Mouse (Mus musculus): Measurements from ENCODE around the gene Kcnab3.
"Not testable (repeated sequence)": the region's sequence is repeated elsewhere in the genome, so short reads cannot be mapped to it uniquely, and the experiment has no call there.

The Kcnab3 gene

DNA sequence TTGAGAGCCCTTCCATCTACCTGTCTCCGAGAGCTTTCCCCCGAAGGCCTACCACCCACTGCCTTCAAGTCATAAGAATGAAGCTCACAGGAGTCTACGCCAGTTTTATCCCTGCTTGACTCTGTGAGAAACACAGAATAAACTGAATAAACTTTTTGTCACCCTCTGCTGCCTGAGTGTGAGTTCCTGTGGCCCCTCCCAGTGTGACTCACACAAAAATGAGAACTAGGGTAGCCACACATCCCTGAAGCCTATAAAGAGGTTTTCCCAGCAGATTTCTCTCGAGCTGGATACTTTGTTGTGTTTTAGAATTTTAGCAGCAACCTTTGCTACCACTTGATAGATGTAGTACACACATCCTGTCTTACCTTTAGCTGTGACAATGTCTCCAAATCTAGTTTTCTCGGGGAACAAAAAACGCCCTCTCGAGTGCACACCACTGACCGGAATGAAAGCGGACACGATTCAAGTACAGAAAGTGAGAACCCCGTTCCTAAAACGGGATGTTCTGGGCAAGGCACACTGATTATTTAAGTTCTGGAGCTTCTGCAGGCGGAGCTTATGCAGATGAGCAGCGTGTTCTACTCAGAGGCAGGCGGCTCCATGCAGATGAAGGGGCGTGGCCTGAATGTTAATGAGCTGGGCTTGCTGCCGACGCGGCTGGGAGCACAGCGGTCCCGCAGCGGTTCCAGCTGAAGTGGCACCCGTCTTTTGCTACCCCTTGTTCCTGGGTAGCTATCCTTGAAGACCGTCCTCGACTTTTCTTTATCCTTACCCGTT is at the start of gene Kcnab3:
Gene Kcnab3, plus strand, starts transcription at position 631 of the 780 bp plus-strand sequence.
- in situ Hi-C loops (cut with MboI; ENCODE audit: unreplicated experiment in 2 of 2) = loop anchor here in 1 of 2 experiments (10.0 kb wide), 1 partner anchor 51 kb away; no protein-coding TSS in a partner anchor

- in situ Hi-C loops (cut with MboI; ENCODE audit: unreplicated experiment in 2 of 2) = loop anchor here in 1 of 2 experiments (10.0 kb wide), 1 partner anchor 48 kb away; the partner anchor contains the start of genes Cntrob, Kcnab3 and Trappc1
These were observed 48.8 kb upstream of the Kcnab3 start for GRCm38 (mm10) chr11:69277267-69277666.

GRCm38 (mm10) chr11:69291111-69291510 is 34.9 kb upstream of the Kcnab3 start:
- in situ Hi-C loops (cut with MboI; ENCODE audit: unreplicated experiment in 2 of 2) = no loop called here

DNA sequence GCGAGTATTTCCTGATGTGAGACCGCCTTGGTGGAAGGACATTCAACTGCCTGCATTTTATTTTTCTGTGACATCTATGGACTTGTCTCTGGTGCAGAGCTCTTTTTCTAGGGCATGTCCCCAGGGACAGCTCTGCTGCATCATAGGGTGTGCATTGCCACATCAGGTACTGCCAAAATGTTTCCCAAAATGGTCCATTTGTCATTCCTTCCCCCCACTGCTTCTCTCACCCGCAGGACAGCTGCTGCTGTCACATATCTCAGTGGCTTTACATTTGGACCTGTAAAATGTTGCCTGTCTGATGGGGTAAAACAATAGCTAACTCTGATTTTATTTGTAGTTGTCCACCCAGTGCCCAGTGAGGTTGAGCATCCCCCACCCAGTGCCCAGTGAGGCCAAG is 30.8 kb upstream of the Kcnab3 start:
- in situ Hi-C loops (cut with MboI; ENCODE audit: unreplicated experiment in 2 of 2) = no loop called here

DNA sequence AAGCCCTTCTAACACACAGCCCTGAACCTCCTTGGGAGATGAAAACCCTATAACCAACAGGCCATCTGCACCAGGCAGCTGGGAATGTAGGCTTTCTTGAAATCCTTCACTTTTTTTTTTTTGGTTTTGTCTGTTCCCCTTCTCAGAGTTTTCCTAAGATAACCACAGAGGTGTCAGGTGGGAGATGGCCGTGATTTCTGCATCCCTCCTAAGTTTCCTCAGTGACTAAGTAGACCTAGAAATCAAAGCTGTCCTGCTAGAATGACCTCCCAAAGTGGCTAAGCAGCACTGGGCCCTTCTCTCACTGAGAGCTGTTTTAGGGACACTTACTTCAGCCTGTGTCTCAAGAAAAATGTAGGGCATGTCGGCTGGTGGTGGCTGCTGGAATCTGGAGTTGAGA is 28.3 kb upstream of the Kcnab3 start:
- in situ Hi-C loops (cut with MboI; ENCODE audit: unreplicated experiment in 2 of 2) = no loop called here

- in situ Hi-C loops (cut with MboI; ENCODE audit: unreplicated experiment in 2 of 2) = no loop called here
These were observed 27.8 kb upstream of the Kcnab3 start for GRCm38 (mm10) chr11:69298231-69298630.

- in situ Hi-C loops (cut with MboI; ENCODE audit: unreplicated experiment in 2 of 2) = no loop called here
These were observed 23.2 kb upstream of the Kcnab3 start for GRCm38 (mm10) chr11:69302817-69303216.

DNA sequence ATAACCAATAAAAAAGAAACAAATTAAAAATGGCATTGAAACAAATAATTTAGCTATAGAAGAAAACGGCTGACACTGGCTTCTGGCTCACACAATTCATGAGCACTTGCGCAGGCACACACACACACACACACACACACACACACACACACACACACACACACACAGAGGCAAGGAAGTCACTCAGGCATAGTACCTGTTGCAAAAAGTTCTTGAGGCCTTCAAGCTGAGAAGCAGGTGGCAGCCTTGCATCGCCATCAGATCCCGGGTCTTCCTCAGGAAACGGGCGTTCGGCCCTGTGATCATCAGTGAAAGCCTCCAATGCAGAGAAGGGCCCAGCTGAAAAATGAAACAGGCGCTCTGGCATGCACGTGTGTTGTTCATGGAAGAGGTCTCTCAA is 20.8 kb upstream of the Kcnab3 start:
- in situ Hi-C loops (cut with MboI; ENCODE audit: unreplicated experiment in 2 of 2) = loop anchor here in 1 of 2 experiments (5.0 kb wide), 2 partner anchors 38 to 87 kb away; no protein-coding TSS in a partner anchor

DNA sequence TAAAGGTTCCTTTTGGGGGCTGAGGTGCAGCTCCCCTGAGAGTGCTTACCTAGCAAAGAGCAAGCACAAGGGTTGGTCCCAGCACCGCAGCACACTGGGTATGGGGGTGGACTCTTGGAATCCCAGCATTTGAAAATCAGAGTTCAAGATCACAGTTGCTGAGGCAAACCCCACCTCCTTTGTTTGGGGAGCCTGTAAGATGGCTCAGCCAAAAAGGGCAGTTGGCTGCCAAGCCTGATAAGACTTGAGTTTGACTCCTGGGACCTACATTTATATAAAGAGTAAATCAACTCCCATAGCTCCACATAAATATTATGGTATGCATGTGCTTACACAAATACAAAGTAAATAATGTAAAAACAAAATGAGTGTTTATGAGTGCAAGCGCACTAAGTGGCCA is 20.0 kb upstream of the Kcnab3 start:
- in situ Hi-C loops (cut with MboI; ENCODE audit: unreplicated experiment in 2 of 2) = loop anchor here in 1 of 2 experiments (5.0 kb wide), 2 partner anchors 39 to 86 kb away; no protein-coding TSS in a partner anchor

- in situ Hi-C loops (cut with MboI; ENCODE audit: unreplicated experiment in 2 of 2) = no loop called here
These were observed 14.8 kb upstream of the Kcnab3 start for GRCm38 (mm10) chr11:69311266-69311665.

GRCm38 (mm10) chr11:69316361-69316760 is 9.7 kb upstream of the Kcnab3 start:
- in situ Hi-C loops (cut with MboI; ENCODE audit: unreplicated experiment in 2 of 2) = no loop called here

GRCm38 (mm10) chr11:69318000-69318399 is 8.1 kb upstream of the Kcnab3 start:
- in situ Hi-C loops (cut with MboI; ENCODE audit: unreplicated experiment in 2 of 2) = not testable (repeated sequence)

DNA sequence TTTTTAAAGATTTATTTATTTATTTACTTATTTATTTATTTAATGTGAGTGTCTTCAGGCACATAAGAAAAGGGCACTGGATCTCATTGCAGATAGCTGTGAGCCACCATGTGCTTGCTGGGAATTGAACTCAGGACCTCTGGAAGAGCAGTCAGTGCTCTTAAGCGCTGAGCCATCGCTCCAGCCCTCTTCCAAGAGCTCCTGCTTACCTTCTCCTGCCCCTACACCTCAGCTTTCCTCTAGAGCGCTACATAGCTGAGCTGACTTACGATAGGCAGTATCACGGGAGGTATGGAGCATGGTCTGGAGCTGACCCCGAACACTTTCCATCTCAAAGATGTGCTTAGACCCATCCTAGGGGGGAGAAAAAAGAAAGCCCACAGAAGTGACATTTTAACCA is 4.5 kb upstream of the Kcnab3 start:
- in situ Hi-C loops (cut with MboI; ENCODE audit: unreplicated experiment in 2 of 2) = loop anchor here in 1 of 2 experiments (10.0 kb wide), 1 partner anchor 47 kb away; no protein-coding TSS in a partner anchor

- in situ Hi-C loops (cut with MboI; ENCODE audit: unreplicated experiment in 2 of 2) = loop anchor here in 1 of 2 experiments (10.0 kb wide), 1 partner anchor 47 kb away; no protein-coding TSS in a partner anchor
These were observed 4.0 kb upstream of the Kcnab3 start for GRCm38 (mm10) chr11:69322010-69322409.

- in situ Hi-C loops (cut with MboI; ENCODE audit: unreplicated experiment in 2 of 2) = loop anchor here in 1 of 2 experiments (10.0 kb wide), 1 partner anchor 48 kb away; no protein-coding TSS in a partner anchor
These were observed 3.2 kb upstream of the Kcnab3 start for GRCm38 (mm10) chr11:69322693-69323471.

DNA sequence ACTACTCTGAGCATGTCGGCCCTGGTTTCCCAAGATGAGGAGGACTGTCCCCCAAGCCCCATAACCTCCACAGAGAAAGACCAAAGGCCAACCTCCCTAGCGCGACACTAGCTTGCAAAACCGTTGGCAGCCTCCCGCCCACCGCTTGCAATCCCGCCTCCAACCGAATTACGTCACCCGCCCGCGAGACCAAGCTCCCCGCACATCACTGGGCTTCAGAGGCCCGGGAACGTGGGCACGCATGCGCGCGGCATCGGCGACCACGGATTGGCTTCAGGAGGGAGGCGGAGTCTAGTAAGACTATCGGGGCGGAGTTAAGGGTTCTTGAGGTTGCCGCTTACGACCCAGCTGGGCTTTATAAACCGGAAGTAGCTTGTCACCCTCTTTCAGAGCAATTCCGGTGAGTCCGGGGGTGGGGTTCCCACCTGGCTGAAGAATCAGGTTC is 2.4 kb upstream of the Kcnab3 start, which contains the start of the genes Cntrob and Trappc1:
Gene Cntrob, minus strand, starts transcription at position 109 of the 445 bp plus-strand sequence.
Gene Trappc1, plus strand, starts transcription at position 314 of the 445 bp plus-strand sequence.
- in situ Hi-C loops (cut with MboI; ENCODE audit: unreplicated experiment in 2 of 2) = loop anchor here in 1 of 2 experiments (10.0 kb wide), 1 partner anchor 49 kb away; no protein-coding TSS in a partner anchor

DNA sequence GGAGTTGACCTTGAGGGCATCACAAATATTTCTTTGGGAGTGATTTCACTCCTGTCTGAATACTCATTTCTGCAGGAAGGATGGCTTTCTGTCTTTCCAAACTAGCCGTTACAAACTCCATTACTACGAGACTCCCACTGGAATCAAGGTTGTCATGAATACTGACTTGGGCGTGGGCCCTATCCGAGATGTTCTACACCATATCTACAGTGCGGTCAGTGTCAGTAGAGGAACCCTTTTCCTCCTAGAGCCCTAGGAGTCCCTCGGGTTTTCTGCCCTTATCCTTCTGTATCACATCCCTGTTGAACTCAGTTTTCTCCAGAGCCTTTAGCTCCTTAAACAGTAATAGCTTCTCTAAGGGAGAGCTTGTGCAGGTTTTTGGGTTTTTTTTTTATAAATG is 1.3 kb upstream of the Kcnab3 start:
- in situ Hi-C loops (cut with MboI; ENCODE audit: unreplicated experiment in 2 of 2) = loop anchor here in 1 of 2 experiments (10.0 kb wide), 1 partner anchor 50 kb away; no protein-coding TSS in a partner anchor

DNA sequence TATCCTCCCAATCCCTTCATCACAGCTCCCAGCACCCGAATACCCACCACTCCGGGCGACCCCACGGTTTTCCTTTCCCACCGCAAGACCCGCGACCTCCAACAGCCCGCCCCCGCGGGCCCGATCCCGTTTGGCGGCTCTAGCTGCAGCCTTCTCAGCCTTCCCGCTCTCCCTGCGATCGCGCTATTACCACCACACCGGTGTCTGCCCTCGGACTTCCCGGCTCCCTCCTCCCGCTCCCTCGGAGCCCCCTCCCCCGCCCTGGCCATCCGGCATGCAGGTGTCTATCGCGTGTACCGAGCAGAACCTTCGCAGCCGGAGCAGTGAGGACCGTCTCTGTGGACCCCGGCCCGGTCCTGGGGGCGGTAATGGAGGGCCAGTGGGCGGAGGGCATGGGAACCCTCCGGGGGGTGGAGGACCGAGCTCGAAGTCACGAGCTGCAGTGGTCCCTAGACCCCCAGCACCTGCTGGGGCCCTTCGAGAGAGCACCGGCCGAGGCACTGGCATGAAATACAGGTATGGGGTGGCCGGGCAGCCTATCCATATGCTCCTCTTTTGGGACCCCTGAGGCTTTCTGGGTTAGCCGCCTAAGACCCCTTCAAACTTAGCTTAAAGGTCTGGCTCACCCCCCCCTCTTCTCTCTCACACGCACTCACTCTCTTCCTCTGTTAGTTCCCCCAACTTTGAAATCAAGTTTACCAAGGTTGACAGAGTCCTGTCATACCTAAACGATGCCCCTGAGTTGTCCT is 524 bp downstream of the Kcnab3 start:
- in situ Hi-C loops (cut with MboI; ENCODE audit: unreplicated experiment in 2 of 2) = loop anchor here in 1 of 2 experiments (10.0 kb wide), 1 partner anchor 52 kb away; no protein-coding TSS in a partner anchor

GRCm38 (mm10) chr11:69327157-69327442 is 1.0 kb downstream of the Kcnab3 start:
- in situ Hi-C loops (cut with MboI; ENCODE audit: unreplicated experiment in 2 of 2) = loop anchor here in 1 of 2 experiments (10.0 kb wide), 1 partner anchor 52 kb away; no protein-coding TSS in a partner anchor

DNA sequence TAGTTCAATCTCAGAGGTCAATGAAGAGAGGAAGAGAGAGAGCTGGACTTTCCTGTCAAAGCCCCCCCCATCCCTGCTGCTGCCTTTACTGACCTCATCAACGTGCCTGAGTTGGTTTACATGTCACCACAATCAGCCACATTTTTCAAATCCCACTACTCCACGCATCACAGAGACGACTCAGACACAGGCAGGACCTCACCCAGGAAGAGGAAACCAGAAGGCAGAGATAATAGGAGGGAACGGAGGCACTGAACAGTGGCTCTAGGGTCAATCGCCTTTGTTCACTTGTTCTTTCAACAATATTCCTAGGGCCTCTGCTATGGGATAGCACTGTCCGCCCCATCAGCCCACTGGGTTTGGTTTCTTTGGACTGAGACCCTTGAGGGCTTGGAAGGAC is 1.6 kb downstream of the Kcnab3 start:
- in situ Hi-C loops (cut with MboI; ENCODE audit: unreplicated experiment in 2 of 2) = loop anchor here in 1 of 2 experiments (10.0 kb wide), 1 partner anchor 53 kb away; no protein-coding TSS in a partner anchor
